Mouse (Mus musculus): Measurements from ENCODE around the gene Adam3.

Adam3 gene

DNA sequence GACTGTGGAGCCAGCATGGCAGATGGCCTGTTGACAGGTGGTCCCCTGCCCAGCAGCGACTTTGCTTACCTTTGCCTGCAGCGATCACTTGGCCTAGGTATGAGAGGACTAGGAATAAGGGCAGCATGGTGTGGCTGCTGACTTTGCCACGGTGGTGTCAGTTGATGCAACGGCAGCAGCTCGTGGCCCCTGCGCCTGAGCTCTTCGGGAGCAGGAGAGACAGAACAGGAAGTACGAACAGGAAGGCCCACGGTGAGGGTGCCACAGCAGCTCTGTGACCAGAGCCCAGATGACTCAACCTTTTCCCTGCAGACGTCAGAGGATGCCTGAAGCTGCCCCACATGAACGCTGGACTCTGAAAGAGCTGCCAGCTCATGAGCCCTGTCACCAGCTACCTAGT is at the start of gene Adam3:
Gene Adam3, minus strand, starts transcription at position 223 of the 400 bp plus-strand sequence.
- no peak for DNase-seq

DNA sequence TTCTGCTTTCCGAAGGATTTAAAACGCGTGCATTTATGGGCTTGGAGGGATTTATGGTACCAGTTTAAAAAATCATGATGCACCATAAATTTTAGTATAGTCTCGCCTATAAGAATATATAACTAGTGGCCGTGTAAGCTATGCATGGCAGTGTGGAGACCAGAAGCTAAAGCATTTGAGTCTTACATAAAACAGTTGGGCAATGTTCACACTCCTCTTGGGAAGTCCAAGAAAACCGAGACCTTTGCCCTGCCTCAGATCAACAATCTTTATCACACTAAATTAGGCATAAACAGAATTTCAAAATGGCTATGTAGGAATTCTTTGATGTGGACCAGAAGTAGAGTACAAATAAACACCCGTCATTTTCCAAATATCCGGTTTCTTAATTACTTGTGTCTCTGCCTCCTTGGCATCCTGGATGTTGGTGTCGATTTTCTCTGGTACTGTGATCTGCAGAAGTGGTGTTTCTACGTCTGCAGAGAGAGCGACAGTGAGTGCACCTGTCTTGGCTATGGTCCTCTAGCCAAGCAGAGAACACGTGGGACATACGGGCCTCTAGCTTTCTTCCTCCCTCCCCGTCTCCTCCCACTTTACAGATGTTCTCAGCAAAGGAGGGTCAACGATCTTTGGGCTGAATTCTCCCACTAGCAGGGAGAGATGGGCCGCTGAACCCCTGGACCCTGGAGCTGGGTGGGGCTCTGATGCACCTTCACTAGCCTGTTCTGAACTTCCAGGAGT is 596 bp downstream of the Adam3 start:
- no peak for DNase-seq
